Comparison of ENCODE assay signal across 1 mouse cellular context in the genomic region with DNA sequence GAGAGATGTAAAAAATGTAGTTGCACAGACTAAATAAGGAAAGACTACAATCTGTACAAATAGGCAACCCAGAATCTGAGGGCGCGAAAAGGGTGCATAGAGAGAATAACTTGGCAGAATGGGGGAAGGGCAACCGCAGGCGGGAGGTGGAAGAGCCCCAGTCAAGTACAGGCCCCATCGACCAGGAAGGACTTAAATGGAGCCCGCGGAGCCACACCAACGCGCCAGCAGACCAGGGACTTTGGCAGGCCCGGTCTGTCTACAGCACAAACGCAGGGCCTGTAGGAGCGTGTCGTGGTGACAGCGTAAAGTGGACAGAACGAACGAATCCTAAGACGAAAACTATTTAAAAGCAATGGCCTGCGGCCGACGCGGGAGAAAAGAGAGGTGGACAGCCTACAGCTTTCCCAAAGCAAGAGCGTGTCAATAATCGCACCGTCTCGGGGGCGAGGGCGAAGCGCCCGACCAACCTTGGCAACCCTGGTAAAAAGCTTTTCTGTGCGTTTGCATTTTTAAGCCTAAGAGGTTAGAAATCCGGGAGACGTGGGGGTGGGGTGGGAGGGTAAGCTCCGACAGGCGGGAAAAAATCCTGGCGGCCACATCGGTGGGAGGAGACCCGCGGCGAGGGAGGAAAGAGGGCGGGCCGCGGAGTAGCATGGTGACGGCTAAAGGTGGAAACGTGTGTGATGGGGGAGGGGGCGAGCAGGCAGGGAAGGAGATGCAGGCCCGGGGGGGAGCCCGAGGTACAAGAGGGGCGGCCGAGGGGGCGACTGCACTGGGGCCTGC.
A peak's percentile ranks its signal among the peaks of the same experiment; 100 is the strongest.
TF ChIP-seq lines count a peak whose summit lies in the region.

No protein-coding gene starts in this region.

TF ChIP-seq in CH12.LX, 34 proteins besides CTCF, POLR2A, EP300 and RAD21 (continued from another document):
- no peak for TF ChIP-seq UBTF (IDR thresholded peaks at IDR 0.05; ENCODE audit: low read depth, low read length)
- no peak for TF ChIP-seq CHD1 (IDR thresholded peaks at IDR 0.05; ENCODE audit: low read depth, low read length)
- no peak; the same call in 1 of the 2 replicates for TF ChIP-seq MYC (IDR thresholded peaks at IDR 0.05; ENCODE audit: low read depth, low read length)
- TF ChIP-seq NELFE (IDR thresholded peaks at IDR 0.05; ENCODE audit: low read depth, low read length) = 0 out of 2 replicates have a peak, but pooled peaks have one; percentile 34
- no peak for TF ChIP-seq MAFK (IDR thresholded peaks at IDR 0.05; ENCODE audit: insufficient replicate concordance, low read length)
- TF ChIP-seq USF2 (conservative IDR thresholded peaks at IDR 0.05; ENCODE audit: low read depth, low read length) = no peak
- no peak for TF ChIP-seq GABPA (IDR thresholded peaks at IDR 0.05; ENCODE audit: insufficient replicate concordance, low read depth, low read length)
- peak; percentile 36 for TF ChIP-seq SIN3A (IDR thresholded peaks at IDR 0.05; ENCODE audit: low read length)
- peak; percentile 28; the same call in 1 of the 2 replicates for TF ChIP-seq TCF12 (IDR thresholded peaks at IDR 0.05; ENCODE audit: low read depth, low read length)
- no peak for TF ChIP-seq JUN (IDR thresholded peaks at IDR 0.05; ENCODE audit: insufficient read depth, low read depth, low read length)
- no peak for TF ChIP-seq MAZ (IDR thresholded peaks at IDR 0.05; ENCODE audit: low read depth, low read length)
- TF ChIP-seq BHLHE40 (IDR thresholded peaks at IDR 0.05; ENCODE audit: low read depth, low read length) = 0 out of 2 replicates have a peak, but pooled peaks have one; percentile 27
- no peak for TF ChIP-seq ZKSCAN1 (IDR thresholded peaks at IDR 0.05; ENCODE audit: borderline replicate concordance, low read depth, low read length)
- no peak for TF ChIP-seq USF1 (IDR thresholded peaks at IDR 0.05; ENCODE audit: low read depth, low read length)
- no peak for TF ChIP-seq POLR2AphosphoS2 (IDR thresholded peaks at IDR 0.05; ENCODE audit: low read depth, low read length)
- peak; percentile 49; the same call in 1 of the 2 replicates for TF ChIP-seq E2F4 (IDR thresholded peaks at IDR 0.05; ENCODE audit: insufficient replicate concordance, low read depth, low read length)
- TF ChIP-seq SMC3 (IDR thresholded peaks at IDR 0.05; ENCODE audit: low read depth, low read length) = no peak
- 0 out of 2 replicates have a peak, but pooled peaks have one; percentile 32 for TF ChIP-seq ELF1 (IDR thresholded peaks at IDR 0.05; ENCODE audit: low read depth, low read length)
- 0 out of 2 replicates have a peak, but pooled peaks have one; percentile 6 for TF ChIP-seq NRF1 (IDR thresholded peaks at IDR 0.05; ENCODE audit: low read depth, low read length)
- no peak for TF ChIP-seq PAX5 (IDR thresholded peaks at IDR 0.05; ENCODE audit: low read length)
- no peak for TF ChIP-seq MEF2A (IDR thresholded peaks at IDR 0.05; ENCODE audit: borderline replicate concordance, low read depth, low read length)
- TF ChIP-seq ZNF384 (IDR thresholded peaks at IDR 0.05; ENCODE audit: low read depth, low read length) = no peak
- no peak for TF ChIP-seq KAT2A (IDR thresholded peaks at IDR 0.05; ENCODE audit: insufficient replicate concordance, low read length)
- TF ChIP-seq CHD2 (IDR thresholded peaks at IDR 0.05; ENCODE audit: low read length) = peak; percentile 72
- TF ChIP-seq JUND (conservative IDR thresholded peaks at IDR 0.05; ENCODE audit: low read depth, low read length) = no peak
- peak; percentile 4; the same call in 1 of the 2 replicates for TF ChIP-seq HCFC1 (IDR thresholded peaks at IDR 0.05; ENCODE audit: low read depth, low read length)
- TF ChIP-seq TBP (conservative IDR thresholded peaks at IDR 0.05; ENCODE audit: low read depth, low read length) = 0 out of 2 replicates have a peak, but pooled peaks have one; percentile 16
- TF ChIP-seq MAX (IDR thresholded peaks at IDR 0.05; ENCODE audit: low read length) = no peak
- 0 out of 2 replicates have a peak, but pooled peaks have one; percentile 10 for TF ChIP-seq IRF4 (IDR thresholded peaks at IDR 0.05; ENCODE audit: low read depth, low read length)
- no peak for TF ChIP-seq ZC3H11A (IDR thresholded peaks at IDR 0.05; ENCODE audit: low read depth, low read length)
- no peak for TF ChIP-seq RCOR1 (conservative IDR thresholded peaks at IDR 0.05; ENCODE audit: low read depth, low read length)
- peak; percentile 74; the same call in 1 of the 2 replicates for TF ChIP-seq MXI1 (IDR thresholded peaks at IDR 0.05; ENCODE audit: low read depth, low read length)
